In genomic region chr3:96800254-96800653, GRCm38 (mm10) we compare ENCODE assay signal across 22 mouse cellular contexts. TPM values are rescaled to one million over a fixed set of nuclear protein-coding genes. Genes with fewer than 3 reads are reported as not detected.
"Had no signal": no experiment of that assay in that cellular context is flagged by ENCODE, and none has a peak within 500 bp of the region (broad histone marks: within the 10 kb centered on the region; RNA-seq: fewer than 3 reads in every experiment).

No protein-coding gene starts in this region.

- H3K27ac ChIP-seq: layer of hippocampus, adult 2 months; liver, embryonic 13.5 days; lung, embryonic 15.5 days; midbrain, embryonic 10.5 days; midbrain, embryonic 13.5 days had no signal

- DNase-seq: kidney, adult 11 months; kidney, adult 9 months; kidney, postnatal 14 days; layer of hippocampus, adult 9-11 months; liver, embryonic 13.5 days; lung, adult 18-20 months; lung, postnatal 10 days; lung, postnatal 36 days; thymus, adult 2 months; thymus, postnatal 14 days; thymus, postnatal 4 days had no signal

- H3K4me1 ChIP-seq: lung, embryonic 15.5 days; midbrain, embryonic 10.5 days; midbrain, embryonic 13.5 days had no signal

- H3K9ac ChIP-seq: liver, embryonic 13.5 days; lung, embryonic 15.5 days; midbrain, embryonic 13.5 days had no signal

- H3K4me3 ChIP-seq: layer of hippocampus, adult 2 months; liver, embryonic 13.5 days; lung, embryonic 15.5 days; megakaryocyte, embryonic 14.5 days; midbrain, embryonic 10.5 days; midbrain, embryonic 13.5 days; myocyte had no signal

- ATAC-seq: midbrain, embryonic 13.5 days; midbrain, embryonic 16.5 days had no signal

- H3K9me3 ChIP-seq: liver, embryonic 13.5 days; lung, embryonic 15.5 days; megakaryocyte, embryonic 14.5 days; midbrain, embryonic 10.5 days; midbrain, embryonic 13.5 days had no signal

- H3K4me2 ChIP-seq: liver, embryonic 13.5 days; lung, embryonic 15.5 days; midbrain, embryonic 13.5 days had no signal

- H3K27me3 ChIP-seq: liver, embryonic 13.5 days; lung, embryonic 15.5 days; megakaryocyte, embryonic 14.5 days; midbrain, embryonic 13.5 days had no signal

RNA-seq across cellular contexts. Expression of gene Pdzk1, which starts 28.8 kb away (rescaled TPM):
- polyA plus RNA-seq: limb, embryonic 11.5 days; midbrain, embryonic 13.5 days; neural tube, embryonic 11.5 days; neural tube, embryonic 14.5 days had no signal

RNA-seq across cellular contexts. Expression of gene Cd160, which starts 28.9 kb away (rescaled TPM):
- polyA plus RNA-seq: testis, adult 2 months had no signal
